Mouse (Mus musculus) brain, embryonic 14.5 days (tissue): ENCODE results near the gene Serpinh1.

Experiments used
- CTCF ChIP-seq: fragments of 200-500 bp; IDR thresholded peaks from 2 replicates; pipeline ENCODE4 v1.5.1; 2012; ENCODE audit warnings: inconsistent platforms, mild to moderate bottlenecking, moderate library complexity, borderline replicate concordance; ENCODE audit not compliant: insufficient read depth, insufficient read length; ENCODE audit errors: extremely low read depth
- POLR2A ChIP-seq: fragments of 200-500 bp; IDR thresholded peaks from 2 replicates; pipeline ENCODE4 v1.6.1; 2012; ENCODE audit warnings: mild to moderate bottlenecking, inconsistent platforms, borderline replicate concordance; ENCODE audit not compliant: poor library complexity, insufficient read depth, insufficient read length, severe bottlenecking; ENCODE audit errors: extremely low read depth

GRCm38 (mm10) chr7:99351104-99351801 lies 1.8 kb downstream of the Serpinh1 start:
- TF ChIP-seq CTCF (no peak), POLR2A (0 out of 2 replicates have a peak, but pooled peaks have one; percentile 2)
